Mouse (Mus musculus) heart, embryonic 13.5 days (tissue): ENCODE data around the gene Rmnd5b. TPM values are rescaled to one million over a fixed set of nuclear protein-coding genes. Genes with fewer than 3 reads are reported as not detected.

ENCODE experiments used
- ATAC-seq: fragments of 200-750 bp; cut with Nextera tagmentation; 2 replicates; pipeline ENCODE4 v1.8.0; 2017; ENCODE audit warnings: moderate TSS enrichment; ENCODE audit not compliant: insufficient number of reproducible peaks, low FRiP score, low TSS enrichment; ENCODE audit errors: extremely low read depth
- H3K27ac ChIP-seq: fragments of 300-500 bp; sonication (generic); replicated peaks from 2 replicates; pipeline ENCODE4 v1.5.1; 2015; ENCODE audit warnings: moderate library complexity, mild to moderate bottlenecking, inconsistent platforms
- H3K27me3 ChIP-seq: fragments of 300-500 bp; sonication (generic); replicated peaks from 2 replicates; pipeline ENCODE4 v1.6.1; 2015; ENCODE audit warnings: mild to moderate bottlenecking, inconsistent platforms
- H3K36me3 ChIP-seq: fragments of 300-500 bp; sonication (generic); 2 replicates; pipeline ENCODE4 v1.6.1; 2015; ENCODE audit warnings: mild to moderate bottlenecking, inconsistent platforms
- H3K4me1 ChIP-seq: fragments of 300-500 bp; sonication (generic); 2 replicates; pipeline ENCODE4 v1.6.1; 2015; ENCODE audit warnings: inconsistent platforms
- H3K4me2 ChIP-seq: fragments of 300-500 bp; sonication (generic); 2 replicates; pipeline ENCODE4 v1.6.1; 2015; ENCODE audit warnings: inconsistent platforms, mild to moderate bottlenecking, moderate library complexity
- H3K4me3 ChIP-seq: fragments of 300-500 bp; sonication (generic); 2 replicates; pipeline ENCODE4 v1.5.1; 2015; ENCODE audit warnings: moderate library complexity, mild to moderate bottlenecking, inconsistent platforms
- H3K9ac ChIP-seq: fragments of 300-500 bp; sonication (generic); 2 replicates; pipeline ENCODE4 v1.6.1; 2015; ENCODE audit warnings: inconsistent platforms, mild to moderate bottlenecking, moderate library complexity
- H3K9me3 ChIP-seq: fragments of 300-500 bp; sonication (generic); 2 replicates; pipeline ENCODE4 v1.6.1; 2016; ENCODE audit warnings: inconsistent platforms
- WGBS: fragments of 180-500 bp; shearing (Covaris S2); methylation state at CpG from one replicate; pipeline ENCODE4 v1.1.7; 2015; ENCODE audit warnings: mixed read lengths; 5-methylcytosine and 5-hydroxymethylcytosine counted together
- polyA plus RNA-seq: library from polyadenylated mRNA; unstranded; fragments of >200 nt; fragmentation: Nextera tagmentation; extraction: Ambion mirVana; gene quantifications from 2 replicates; pipeline ENCODE4 v1.2.1, GENCODE M21; 2015

Rmnd5b gene
- polyA plus RNA-seq, 1 experiment from 2014 or later = 31.0 TPM

DNA sequence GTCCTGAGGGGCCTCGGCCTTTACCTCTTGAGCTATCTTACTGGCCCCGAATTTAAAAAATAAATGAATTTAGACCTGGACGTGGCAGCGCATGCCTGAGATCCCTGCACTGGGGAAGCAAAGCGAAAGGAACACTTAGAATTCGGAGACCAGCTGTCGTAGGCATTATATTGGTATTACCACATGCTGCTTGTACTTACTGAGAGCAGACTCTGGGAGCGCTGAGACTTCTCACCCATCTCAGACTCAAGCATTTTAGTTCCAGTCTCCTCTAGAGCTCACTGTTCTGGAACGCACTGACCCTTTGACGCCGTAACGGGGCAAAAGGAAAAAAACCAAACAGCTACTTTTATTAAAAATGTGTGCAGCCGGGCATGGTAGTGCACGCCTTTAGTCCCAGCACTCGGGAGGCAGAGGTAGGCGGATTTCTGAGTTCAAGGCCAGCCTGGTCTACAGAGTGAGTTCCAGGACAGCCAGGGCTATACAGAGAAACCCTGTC lies 26.2 kb upstream of the Rmnd5b start:
- peaks cover 12% of the 10 kb centered on the region; the same call in 1 of the 2 replicates for H3K4me1 ChIP-seq
- no peaks in the 10 kb centered on the region for H3K27me3 ChIP-seq
- 78% methylated on average over 16 of the region's 16 CpGs for WGBS
- H3K4me2 ChIP-seq = no peak overlapping the region
- no peak overlapping the region for H3K27ac ChIP-seq
- H3K9ac ChIP-seq = no peak overlapping the region
- H3K36me3 ChIP-seq = no peaks in the 10 kb centered on the region
- ATAC-seq = no peak
- no peaks in the 10 kb centered on the region for H3K9me3 ChIP-seq
- no peak overlapping the region for H3K4me3 ChIP-seq

DNA sequence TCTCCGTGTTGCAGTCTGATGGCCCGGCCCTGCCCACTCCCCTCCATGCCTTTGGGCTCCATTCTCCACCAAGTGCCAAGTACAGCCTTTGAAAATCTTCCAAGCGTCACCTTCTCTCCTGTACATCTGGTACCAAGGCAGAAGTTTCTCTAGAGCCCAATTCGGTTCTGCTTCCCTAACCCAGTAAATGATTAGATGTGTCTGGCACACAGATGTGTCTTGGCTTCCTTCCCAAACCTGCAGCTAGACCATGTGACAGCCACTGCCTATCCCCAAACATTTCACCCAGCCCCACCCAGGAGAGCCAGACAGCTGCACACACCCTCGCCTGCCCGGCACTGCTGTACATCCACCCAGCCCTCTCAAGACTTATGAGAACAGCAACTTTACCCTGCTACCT lies 23.0 kb upstream of the Rmnd5b start:
- H3K4me2 ChIP-seq = no peak overlapping the region
- WGBS = 58% methylated on average over 6 of the region's 6 CpGs
- peaks cover 12% of the 10 kb centered on the region; the same call in 1 of the 2 replicates for H3K4me1 ChIP-seq
- no peak overlapping the region for H3K4me3 ChIP-seq
- no peaks in the 10 kb centered on the region for H3K27me3 ChIP-seq
- H3K9ac ChIP-seq = 0 out of 2 replicates have a peak overlapping the region, but pooled peaks have one; percentile 16
- no peaks in the 10 kb centered on the region for H3K9me3 ChIP-seq
- H3K27ac ChIP-seq = no peak overlapping the region
- ATAC-seq = no peak
- H3K36me3 ChIP-seq = no peaks in the 10 kb centered on the region

DNA sequence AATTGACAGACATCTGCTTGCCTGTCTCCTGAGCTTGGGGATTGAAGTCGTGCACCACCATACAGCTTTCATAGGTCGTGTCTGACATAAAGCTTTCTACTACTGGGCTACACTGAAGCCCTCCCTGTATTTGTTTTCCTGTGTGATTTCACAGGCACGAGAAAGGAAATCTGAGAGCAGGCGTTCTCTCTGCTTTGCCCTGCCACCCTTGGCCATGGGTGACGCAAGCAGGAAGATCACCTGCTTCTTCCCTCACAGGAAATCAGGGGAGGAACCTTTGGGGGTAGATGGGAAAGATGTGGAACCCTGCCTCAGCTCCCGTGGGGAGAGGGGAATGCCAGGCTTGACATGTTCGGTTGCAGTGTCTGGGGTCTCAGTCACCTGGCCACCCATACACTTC lies 22.6 kb upstream of the Rmnd5b start:
- Histone ChIP-seq H3K4me3 (no peak overlapping the region), H3K36me3 (no peaks in the 10 kb centered on the region), H3K27ac (no peak overlapping the region), H3K27me3 (no peaks in the 10 kb centered on the region), H3K9me3 (no peaks in the 10 kb centered on the region), H3K4me1 (peaks cover 12% of the 10 kb centered on the region; the same call in 1 of the 2 replicates), H3K4me2 (no peak overlapping the region), H3K9ac (no peak overlapping the region)
- 48% methylated on average over 7 of the region's 7 CpGs for WGBS
- no peak for ATAC-seq

DNA sequence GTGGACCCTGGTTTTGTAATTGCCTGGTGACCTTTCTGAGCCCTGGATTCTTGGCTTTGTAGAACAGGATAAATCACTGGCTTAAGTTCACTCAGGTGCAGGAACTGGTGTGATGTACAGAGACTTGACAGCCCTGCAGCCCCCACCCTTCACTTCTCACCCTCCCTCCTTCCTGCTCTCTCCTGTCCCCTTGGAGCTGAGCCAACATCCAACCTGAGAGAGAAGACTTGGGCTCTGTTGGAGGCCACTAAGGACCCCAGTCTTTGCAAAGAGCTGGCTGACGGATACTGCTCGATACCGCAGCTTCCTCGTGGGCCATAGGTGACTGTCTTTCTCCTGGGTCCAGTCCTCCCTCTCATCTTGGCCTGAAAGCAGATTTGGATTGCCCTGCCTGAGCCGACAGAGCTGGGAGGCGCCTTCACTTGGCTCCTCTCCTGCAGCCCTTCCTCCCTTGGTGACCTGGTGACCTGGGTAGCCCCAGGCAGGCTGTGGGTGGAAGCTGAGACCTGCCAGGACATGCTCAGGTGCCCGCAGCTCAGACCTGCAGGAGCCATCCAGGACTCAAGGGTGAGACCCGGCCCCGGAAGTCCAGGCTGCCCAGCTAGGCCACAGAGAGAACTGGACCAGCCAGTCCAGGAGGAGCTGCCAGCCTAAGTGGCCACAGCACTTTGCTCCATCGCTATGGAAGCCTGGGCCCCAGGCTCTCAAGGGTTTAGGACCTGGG lies 21.3 kb upstream of the Rmnd5b start:
- H3K27ac ChIP-seq = no peak overlapping the region

DNA sequence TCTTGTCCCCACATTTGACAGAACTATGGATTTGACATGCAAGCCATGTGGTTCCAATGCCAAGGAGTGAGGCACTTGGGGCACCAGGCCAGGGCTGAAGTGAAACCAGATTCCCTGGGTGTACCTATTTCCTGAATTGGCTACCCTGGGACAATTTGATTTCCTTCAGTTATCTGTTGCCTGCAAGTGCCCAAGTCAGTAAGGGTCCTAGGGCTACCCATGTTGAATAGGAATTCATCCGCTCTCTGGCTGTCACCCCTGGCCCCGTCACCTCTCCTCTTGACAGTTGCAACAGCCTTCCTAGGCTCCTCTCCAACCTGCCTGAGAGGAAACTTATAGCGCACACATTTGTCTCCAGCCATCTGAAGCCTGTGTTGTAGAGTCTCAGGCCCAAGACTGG lies 19.2 kb upstream of the Rmnd5b start:
- Histone ChIP-seq H3K9me3 (no peaks in the 10 kb centered on the region), H3K36me3 (no peaks in the 10 kb centered on the region), H3K4me3 (no peak overlapping the region), H3K9ac (no peak overlapping the region), H3K4me1 (peaks cover 16% of the 10 kb centered on the region), H3K4me2 (no peak overlapping the region), H3K27me3 (peaks cover 4% of the 10 kb centered on the region), H3K27ac (no peak overlapping the region)
- ATAC-seq = no peak
- 87% methylated on average over 3 of the region's 3 CpGs for WGBS

More for the DNA sequence above, 21.3 kb upstream of the Rmnd5b start:
- H3K4me1 ChIP-seq = peaks cover 12% of the 10 kb centered on the region; the same call in 1 of the 2 replicates
- no peak overlapping the region for H3K9ac ChIP-seq
- H3K36me3 ChIP-seq = no peaks in the 10 kb centered on the region
- 79% methylated on average over 10 of the region's 10 CpGs for WGBS
- no peaks in the 10 kb centered on the region; the same call in 1 of the 2 replicates for H3K27me3 ChIP-seq
- no peak for ATAC-seq
- no peak overlapping the region for H3K4me3 ChIP-seq
- no peak overlapping the region for H3K4me2 ChIP-seq
- H3K9me3 ChIP-seq = no peaks in the 10 kb centered on the region

DNA sequence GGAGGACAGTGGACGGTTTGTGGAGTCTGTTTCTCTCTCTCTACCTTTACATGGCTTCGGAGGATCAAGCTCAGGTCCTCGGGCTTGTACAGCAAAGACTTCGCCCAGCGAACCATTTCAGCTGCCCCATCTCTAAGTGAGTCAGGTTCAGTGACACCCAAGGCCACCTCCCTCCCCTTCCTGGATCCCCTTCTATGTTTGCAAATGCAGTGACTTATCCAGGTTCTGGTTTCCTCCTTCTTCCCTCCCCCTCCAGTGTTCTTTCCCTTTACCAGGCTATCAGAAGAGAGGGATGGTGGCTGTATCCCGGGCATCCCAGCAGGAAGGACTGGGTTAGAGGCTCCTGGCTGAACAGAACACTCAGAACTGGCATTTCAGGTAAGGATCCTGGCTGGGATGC lies 18.0 kb upstream of the Rmnd5b start:
- Histone ChIP-seq H3K36me3 (no peaks in the 10 kb centered on the region), H3K9me3 (no peaks in the 10 kb centered on the region), H3K27me3 (peaks cover 14% of the 10 kb centered on the region), H3K27ac (no peak overlapping the region), H3K4me2 (no peak overlapping the region), H3K4me3 (no peak overlapping the region), H3K4me1 (peaks cover 22% of the 10 kb centered on the region), H3K9ac (no peak overlapping the region)
- 77% methylated on average over 6 of the region's 6 CpGs for WGBS
- ATAC-seq = no peak

DNA sequence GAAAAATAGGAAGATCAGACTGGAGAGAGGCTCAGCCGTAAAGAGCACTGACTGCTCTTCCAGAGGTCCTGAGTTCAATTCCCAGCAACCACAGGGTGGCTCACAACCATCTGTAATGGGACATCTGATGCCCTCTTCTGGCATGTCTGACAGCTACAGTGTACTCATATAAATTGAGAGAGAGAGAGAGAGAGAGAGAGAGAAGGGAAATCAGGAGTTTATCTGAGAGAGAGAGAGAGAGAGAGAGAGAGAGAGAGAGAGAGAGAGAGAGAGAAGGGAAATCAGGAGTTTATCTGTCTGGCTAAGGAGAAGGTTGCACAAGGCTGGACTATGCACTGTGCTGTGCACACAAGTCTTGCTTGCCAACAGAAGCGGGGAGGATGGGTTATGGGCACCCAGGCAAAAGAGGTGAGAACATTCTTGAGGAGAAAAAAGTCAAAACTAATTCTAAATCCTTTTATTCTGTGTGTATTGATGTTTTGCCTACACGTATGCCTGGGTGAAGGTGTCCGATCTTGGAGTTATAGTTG lies 17.3 kb upstream of the Rmnd5b start:
- Histone ChIP-seq H3K27me3 (peaks cover 14% of the 10 kb centered on the region), H3K36me3 (no peaks in the 10 kb centered on the region), H3K4me3 (no peak overlapping the region), H3K9ac (no peak overlapping the region), H3K4me1 (peaks cover 21% of the 10 kb centered on the region), H3K4me2 (no peak overlapping the region), H3K27ac (no peak overlapping the region), H3K9me3 (no peaks in the 10 kb centered on the region)
- WGBS = 84% methylated on average over 4 of the region's 4 CpGs
- ATAC-seq = no peak

DNA sequence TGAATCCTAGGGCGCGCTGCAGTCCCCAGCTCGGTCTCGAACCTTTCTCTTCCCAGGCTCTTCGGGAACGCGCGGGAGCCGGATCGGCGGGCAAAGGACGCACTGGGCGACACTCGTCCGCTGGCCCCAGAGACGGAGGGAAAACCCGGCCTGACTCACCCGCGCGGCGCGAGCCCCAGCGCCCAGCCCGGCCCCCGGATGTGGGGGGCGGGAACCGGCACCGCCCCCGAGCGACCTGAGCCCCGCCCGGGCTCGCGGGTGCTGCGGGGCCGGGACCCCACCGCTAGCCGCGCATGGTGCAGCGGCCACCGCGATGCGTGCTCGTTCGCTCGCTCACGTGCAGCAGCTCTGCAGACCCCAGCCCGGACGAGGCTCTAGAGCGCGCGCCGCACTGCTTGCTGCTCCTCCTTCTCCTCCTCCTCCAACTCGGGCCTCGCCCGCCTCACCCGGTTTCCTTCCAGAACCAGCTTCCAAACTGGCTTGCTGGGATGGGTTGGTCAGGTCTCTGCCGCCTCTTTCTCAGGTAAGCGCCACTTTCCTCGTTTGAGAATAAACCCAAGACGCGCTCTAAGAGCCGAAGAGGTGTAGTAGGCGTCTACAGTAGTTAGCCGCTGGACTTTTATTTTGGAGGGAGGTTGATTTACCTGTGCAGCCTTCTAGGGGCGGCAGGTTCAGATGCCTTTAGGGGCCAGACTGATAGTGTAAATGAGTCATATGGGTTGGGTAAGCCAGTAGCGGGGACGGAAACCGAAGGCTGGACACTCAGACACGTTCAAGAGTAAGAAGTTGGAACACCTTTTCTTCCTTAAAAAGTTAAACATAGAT lies 15.2 kb upstream of the Rmnd5b start, which contains the start of the genes N4bp3 and D930048N14Rik:
Gene N4bp3 (minus strand): TSS at position 152 of the 825 bp plus-strand sequence.
Gene D930048N14Rik (plus strand): TSS at position 264 of the 825 bp plus-strand sequence.
- Histone ChIP-seq H3K27ac (peak within 1 kb of the TSS; percentile 20; the same call in 1 of the 2 replicates), H3K9me3 (no peaks in the 10 kb centered on the region), H3K4me2 (peak within 1 kb of the TSS; percentile 77), H3K36me3 (no peaks in the 10 kb centered on the region), H3K4me3 (peak within 1 kb of the TSS; percentile 65), H3K27me3 (peaks cover 16% of the 10 kb centered on the region), H3K4me1 (peaks cover 30% of the 10 kb centered on the region), H3K9ac (peak within 1 kb of the TSS; percentile 84)
- WGBS = 2% methylated on average over 70 of the region's 70 CpGs
- peak; percentile 53; the same call in 1 of the 2 replicates for ATAC-seq

DNA sequence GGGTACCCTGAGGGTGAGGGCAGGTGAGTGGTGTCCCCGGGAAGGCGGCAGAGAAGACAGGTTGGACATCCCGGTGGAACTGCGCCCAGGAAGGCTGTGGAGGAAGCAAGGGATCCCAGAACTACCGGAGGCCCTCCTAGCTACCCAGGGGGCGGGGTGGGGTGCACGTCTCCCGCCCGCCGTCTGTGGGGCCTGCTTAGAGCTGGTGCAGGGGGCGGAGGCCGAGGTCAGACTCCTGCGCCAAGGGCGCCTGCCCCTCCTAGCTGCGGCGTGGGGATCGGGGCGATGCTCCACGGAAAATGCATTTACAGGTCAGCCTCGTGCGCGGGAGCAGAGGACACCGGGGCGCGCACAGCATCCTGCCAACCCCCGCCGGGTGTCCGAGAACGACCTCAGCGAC lies 14.6 kb upstream of the Rmnd5b start:
- WGBS = under 1% methylated on average over 27 of the region's 30 CpGs
- no peak for ATAC-seq
- H3K36me3 ChIP-seq = peaks cover 4% of the 10 kb centered on the region
- peak overlapping the region; percentile 84 for H3K9ac ChIP-seq
- no peaks in the 10 kb centered on the region for H3K9me3 ChIP-seq
- H3K27ac ChIP-seq = no peak overlapping the region
- H3K4me1 ChIP-seq = peaks cover 34% of the 10 kb centered on the region
- H3K4me3 ChIP-seq = peak overlapping the region; percentile 65
- H3K27me3 ChIP-seq = peaks cover 21% of the 10 kb centered on the region
- peak overlapping the region; percentile 77 for H3K4me2 ChIP-seq

DNA sequence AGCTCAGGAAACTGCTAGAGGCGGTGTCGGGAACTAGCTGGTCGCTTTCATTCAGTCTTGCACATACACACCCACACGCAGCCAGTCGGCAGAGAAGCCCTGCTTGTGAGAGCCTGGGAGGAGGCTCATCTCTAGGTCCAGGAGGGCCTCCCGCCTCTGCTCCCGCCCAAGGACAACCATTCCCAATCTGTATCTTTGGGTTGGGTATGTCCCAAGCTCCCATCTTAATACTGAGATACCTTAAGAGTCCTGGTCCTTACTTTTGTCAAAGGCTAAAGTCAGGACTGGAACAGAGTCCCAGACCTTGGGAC lies 14.1 kb upstream of the Rmnd5b start:
- peaks cover 34% of the 10 kb centered on the region for H3K4me1 ChIP-seq

More for the DNA sequence above, 14.1 kb upstream of the Rmnd5b start:
- Histone ChIP-seq H3K27me3 (peaks cover 24% of the 10 kb centered on the region), H3K9me3 (no peaks in the 10 kb centered on the region), H3K36me3 (peaks cover 7% of the 10 kb centered on the region), H3K4me3 (peak overlapping the region; percentile 65), H3K9ac (peak overlapping the region; percentile 84), H3K27ac (peak overlapping the region; percentile 20; the same call in 1 of the 2 replicates), H3K4me2 (peak overlapping the region; percentile 77)
- ATAC-seq = no peak
- 6% methylated on average over 7 of the region's 7 CpGs for WGBS
